Mouse (Mus musculus): ENCODE data around the gene Adam19. TPM values are rescaled to one million over a fixed set of nuclear protein-coding genes. Genes with fewer than 3 reads are reported as not detected.
"Not testable (repeated sequence)": the region's sequence is repeated elsewhere in the genome, so short reads cannot be mapped to it uniquely, and the experiment has no call there.

Adam19 gene
- polyA plus RNA-seq, 1 experiment from 2014 or later: 4.5 TPM

GRCm38 (mm10) chr11:46156945-46157344 is 101.2 kb downstream of the Adam19 start:
- Histone ChIP-seq H3K4me2 (ENCODE audit: low read length) (no peak overlapping the region), H3K4me1 (ENCODE audit: control insufficient read depth, insufficient read depth, low read length) (no peaks in the 10 kb centered on the region), H3K36me3 (ENCODE audit: control insufficient read depth, insufficient read depth, low read length) (no peaks in the 10 kb centered on the region), H3K27me3 (replicated peaks; ENCODE audit: control insufficient read depth, insufficient read depth, low read length) (no peaks in the 10 kb centered on the region), H3K27ac (ENCODE audit: low read depth, low read length) (no peak overlapping the region), H3K9ac (ENCODE audit: low read length) (no peak overlapping the region), H3K4me3 (ENCODE audit: low read depth, low read length) (no peak overlapping the region), H3K9me3 (replicated peaks; ENCODE audit: control insufficient read depth, low read length) (no peaks in the 10 kb centered on the region)
- ATAC-seq: no peak
- WGBS: 90% methylated on average over 8 of the region's 8 CpGs
- DNase-seq (ENCODE audit: low spot score): no peak

DNA sequence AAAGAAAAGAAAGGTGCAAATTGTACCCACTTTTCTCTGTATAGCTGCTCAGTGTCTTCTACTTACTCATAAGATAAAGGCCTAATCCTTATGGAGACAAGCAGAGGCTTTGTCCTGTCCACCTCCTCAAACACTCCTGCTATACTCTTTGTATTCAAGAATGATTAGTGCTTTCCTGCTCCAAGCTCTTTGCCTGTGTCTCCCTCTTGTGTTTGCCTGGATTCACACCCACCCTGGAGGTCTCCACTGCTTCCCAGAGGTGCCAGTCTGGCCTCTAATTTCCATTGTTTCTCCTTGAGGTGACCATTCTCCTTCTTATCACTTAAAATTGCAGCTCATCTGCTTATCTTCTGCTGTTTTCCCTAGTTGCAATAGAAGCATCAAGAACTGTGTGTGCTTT is 101.7 kb downstream of the Adam19 start:
- H3K27ac ChIP-seq (ENCODE audit: low read depth, low read length): no peak overlapping the region
- no peak for DNase-seq (ENCODE audit: low spot score)
- no peaks in the 10 kb centered on the region for H3K9me3 ChIP-seq (replicated peaks; ENCODE audit: control insufficient read depth, low read length)
- no peaks in the 10 kb centered on the region for H3K4me1 ChIP-seq (ENCODE audit: control insufficient read depth, insufficient read depth, low read length)
- no peak overlapping the region for H3K9ac ChIP-seq (ENCODE audit: low read length)
- no peaks in the 10 kb centered on the region for H3K36me3 ChIP-seq (ENCODE audit: control insufficient read depth, insufficient read depth, low read length)
- no peak overlapping the region for H3K4me2 ChIP-seq (ENCODE audit: low read length)
- H3K27me3 ChIP-seq (replicated peaks; ENCODE audit: control insufficient read depth, insufficient read depth, low read length): no peaks in the 10 kb centered on the region
- no peak overlapping the region for H3K4me3 ChIP-seq (ENCODE audit: low read depth, low read length)
- ATAC-seq: no peak

GRCm38 (mm10) chr11:46165866-46166585 is 110.2 kb downstream of the Adam19 start, which contains the start of gene Nipal4:
Nipal4 (minus strand) TSS chr11:46166508.
- WGBS: 1% methylated on average over 39 of the region's 40 CpGs
- ATAC-seq: peak; percentile 52; the same call in 1 of the 2 replicates
- peak within 1 kb of the TSS; percentile 87 for H3K4me2 ChIP-seq (ENCODE audit: low read length)

DNA sequence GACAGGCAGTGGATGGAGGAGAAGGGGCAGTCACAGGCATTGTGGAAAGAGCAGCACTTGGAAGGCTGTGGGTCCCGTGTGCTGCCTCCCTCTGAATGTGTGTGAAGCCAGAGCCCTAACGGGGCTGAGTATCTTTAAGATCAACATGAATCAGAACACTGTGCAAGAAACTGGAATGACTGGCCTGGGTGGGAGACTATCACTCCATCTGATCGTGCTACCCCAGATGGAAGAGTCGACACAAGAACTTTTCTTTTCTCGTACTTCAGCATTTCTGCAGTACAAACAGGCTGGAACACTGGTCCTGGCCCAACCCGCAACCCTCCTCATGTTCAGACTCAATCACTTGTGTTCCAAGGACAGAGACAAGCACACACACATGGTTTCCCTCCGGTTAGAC is 112.7 kb downstream of the Adam19 start:
- H3K4me1 ChIP-seq (ENCODE audit: control insufficient read depth, insufficient read depth, low read length): no peaks in the 10 kb centered on the region
- no peak overlapping the region for H3K27ac ChIP-seq (ENCODE audit: low read depth, low read length)
- no peak overlapping the region for H3K4me2 ChIP-seq (ENCODE audit: low read length)
- DNase-seq (ENCODE audit: low spot score): no peak
- no peak overlapping the region for H3K4me3 ChIP-seq (ENCODE audit: low read depth, low read length)
- H3K9me3 ChIP-seq (replicated peaks; ENCODE audit: control insufficient read depth, low read length): no peaks in the 10 kb centered on the region
- 91% methylated on average over 7 of the region's 7 CpGs for WGBS
- no peak for ATAC-seq
- no peak overlapping the region for H3K9ac ChIP-seq (ENCODE audit: low read length)
- peaks cover 9% of the 10 kb centered on the region; the same call in 1 of the 2 replicates for H3K27me3 ChIP-seq (replicated peaks; ENCODE audit: control insufficient read depth, insufficient read depth, low read length)
- H3K36me3 ChIP-seq (ENCODE audit: control insufficient read depth, insufficient read depth, low read length): no peaks in the 10 kb centered on the region

More at GRCm38 (mm10) chr11:46165866-46166585, 110.2 kb downstream of the Adam19 start, which contains the start of gene Nipal4:
- peak within 1 kb of the TSS; percentile 62 for H3K9ac ChIP-seq (ENCODE audit: low read length)
- peak within 1 kb of the TSS; percentile 42 for H3K4me3 ChIP-seq (ENCODE audit: low read depth, low read length)
- peaks cover 9% of the 10 kb centered on the region; the same call in 1 of the 2 replicates for H3K27me3 ChIP-seq (replicated peaks; ENCODE audit: control insufficient read depth, insufficient read depth, low read length)
- no peaks in the 10 kb centered on the region for H3K9me3 ChIP-seq (replicated peaks; ENCODE audit: control insufficient read depth, low read length)
- no peaks in the 10 kb centered on the region for H3K4me1 ChIP-seq (ENCODE audit: control insufficient read depth, insufficient read depth, low read length)
- DNase-seq (ENCODE audit: low spot score): peak; percentile 7
- no peak within 1 kb of the TSS for H3K27ac ChIP-seq (ENCODE audit: low read depth, low read length)
- no peaks in the 10 kb centered on the region for H3K36me3 ChIP-seq (ENCODE audit: control insufficient read depth, insufficient read depth, low read length)

DNA sequence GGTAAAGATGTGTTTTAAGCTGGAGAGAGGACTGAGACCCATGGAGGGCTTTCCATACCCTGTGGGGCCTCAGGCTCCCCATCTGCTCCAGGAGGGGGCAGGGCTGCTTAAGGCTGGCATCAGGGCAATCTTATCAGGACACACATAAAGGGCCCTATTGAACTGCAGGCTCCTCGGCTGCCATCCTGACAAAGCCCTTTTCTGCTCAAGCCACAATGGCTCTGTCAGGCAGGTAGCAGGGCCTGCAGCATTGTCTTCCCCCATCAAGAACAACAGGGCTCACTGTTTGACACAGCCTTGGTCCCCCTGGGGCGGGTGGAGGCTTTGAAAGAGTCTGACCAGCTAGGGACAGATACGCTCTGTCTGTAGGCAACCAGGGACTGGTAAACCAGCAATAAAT is 114.1 kb downstream of the Adam19 start:
- no peaks in the 10 kb centered on the region for H3K9me3 ChIP-seq (replicated peaks; ENCODE audit: control insufficient read depth, low read length)
- no peak overlapping the region for H3K9ac ChIP-seq (ENCODE audit: low read length)
- no peaks in the 10 kb centered on the region for H3K4me1 ChIP-seq (ENCODE audit: control insufficient read depth, insufficient read depth, low read length)
- WGBS: 20% methylated on average over 3 of the region's 3 CpGs
- no peak for ATAC-seq
- H3K36me3 ChIP-seq (ENCODE audit: control insufficient read depth, insufficient read depth, low read length): no peaks in the 10 kb centered on the region
- no peak overlapping the region for H3K4me2 ChIP-seq (ENCODE audit: low read length)
- DNase-seq (ENCODE audit: low spot score): no peak
- H3K4me3 ChIP-seq (ENCODE audit: low read depth, low read length): no peak overlapping the region
- no peak overlapping the region for H3K27ac ChIP-seq (ENCODE audit: low read depth, low read length)
- peaks cover 6% of the 10 kb centered on the region; the same call in 1 of the 2 replicates for H3K27me3 ChIP-seq (replicated peaks; ENCODE audit: control insufficient read depth, insufficient read depth, low read length)

DNA sequence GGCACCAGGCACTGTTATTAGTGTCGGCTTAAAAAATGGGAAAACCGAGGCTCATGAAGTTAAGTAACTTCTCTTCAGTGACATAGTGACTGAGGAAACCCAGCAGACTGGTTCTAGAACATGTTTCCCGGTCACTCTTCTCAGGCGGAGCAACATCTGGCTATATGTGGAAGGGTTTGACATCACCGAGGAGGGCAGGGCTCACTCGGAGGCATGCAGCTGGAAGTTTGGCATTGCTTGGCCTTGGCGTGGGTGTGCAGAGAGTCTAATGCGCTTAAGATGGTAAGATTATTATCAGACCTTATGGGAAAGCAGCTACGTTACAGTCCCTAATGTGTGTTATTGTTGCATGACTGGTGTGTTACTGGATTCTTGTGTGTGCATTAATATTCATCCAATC is 116.3 kb downstream of the Adam19 start:
- WGBS: 91% methylated on average over 9 of the region's 9 CpGs
- no peak overlapping the region for H3K4me3 ChIP-seq (ENCODE audit: low read depth, low read length)
- DNase-seq (ENCODE audit: low spot score): no peak
- H3K36me3 ChIP-seq (ENCODE audit: control insufficient read depth, insufficient read depth, low read length): no peaks in the 10 kb centered on the region
- no peak for ATAC-seq
- no peaks in the 10 kb centered on the region for H3K27me3 ChIP-seq (replicated peaks; ENCODE audit: control insufficient read depth, insufficient read depth, low read length)
- H3K9me3 ChIP-seq (replicated peaks; ENCODE audit: control insufficient read depth, low read length): no peaks in the 10 kb centered on the region
- no peak overlapping the region for H3K27ac ChIP-seq (ENCODE audit: low read depth, low read length)
- H3K4me1 ChIP-seq (ENCODE audit: control insufficient read depth, insufficient read depth, low read length): no peaks in the 10 kb centered on the region
- H3K9ac ChIP-seq (ENCODE audit: low read length): no peak overlapping the region
- no peak overlapping the region for H3K4me2 ChIP-seq (ENCODE audit: low read length)

GRCm38 (mm10) chr11:46176155-46176554 is 120.4 kb downstream of the Adam19 start:
- no peaks in the 10 kb centered on the region for H3K9me3 ChIP-seq (replicated peaks; ENCODE audit: control insufficient read depth, low read length)
- no peak overlapping the region for H3K9ac ChIP-seq (ENCODE audit: low read length)
- H3K27me3 ChIP-seq (replicated peaks; ENCODE audit: control insufficient read depth, insufficient read depth, low read length): no peaks in the 10 kb centered on the region
- no peaks in the 10 kb centered on the region for H3K36me3 ChIP-seq (ENCODE audit: control insufficient read depth, insufficient read depth, low read length)
- H3K4me1 ChIP-seq (ENCODE audit: control insufficient read depth, insufficient read depth, low read length): no peaks in the 10 kb centered on the region
- no peak overlapping the region for H3K4me2 ChIP-seq (ENCODE audit: low read length)
- 97% methylated on average over 6 of the region's 6 CpGs for WGBS
- DNase-seq (ENCODE audit: low spot score) (no peak), ATAC-seq (no peak)
- H3K27ac ChIP-seq (ENCODE audit: low read depth, low read length): no peak overlapping the region
- H3K4me3 ChIP-seq (ENCODE audit: low read depth, low read length): no peak overlapping the region

GRCm38 (mm10) chr11:46177246-46178043 is 121.7 kb downstream of the Adam19 start:
- ATAC-seq: no peak
- no peak overlapping the region for H3K4me2 ChIP-seq (ENCODE audit: low read length)
- 69% methylated on average over 10 of the region's 10 CpGs for WGBS

DNA sequence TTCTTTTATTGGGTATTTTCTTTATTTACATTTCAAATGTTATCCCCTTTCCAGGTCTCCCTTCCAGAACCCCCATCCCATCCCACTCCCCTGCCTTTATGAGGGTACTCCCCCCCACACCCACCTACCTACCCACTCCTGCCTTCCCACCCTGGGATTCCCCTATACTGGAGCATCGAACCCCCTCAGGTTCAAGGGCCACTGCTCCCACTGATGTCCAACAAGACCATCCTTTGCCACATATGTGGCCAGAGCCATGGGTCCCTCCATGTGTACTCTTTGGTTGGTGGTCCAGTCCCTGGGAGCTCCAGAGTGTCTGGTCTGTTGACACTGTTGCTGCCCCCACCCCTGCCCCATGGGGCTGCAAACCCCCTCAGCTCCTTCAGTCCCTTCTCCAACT is 126.2 kb downstream of the Adam19 start:
- H3K4me1 ChIP-seq (ENCODE audit: control insufficient read depth, insufficient read depth, low read length); ATAC-seq: not testable (repeated sequence)
- WGBS: 96% methylated on average over 1 of the region's 1 CpGs

More at GRCm38 (mm10) chr11:46177246-46178043, 121.7 kb downstream of the Adam19 start:
- Histone ChIP-seq H3K9ac (ENCODE audit: low read length) (no peak overlapping the region), H3K4me1 (ENCODE audit: control insufficient read depth, insufficient read depth, low read length) (no peaks in the 10 kb centered on the region), H3K36me3 (ENCODE audit: control insufficient read depth, insufficient read depth, low read length) (no peaks in the 10 kb centered on the region), H3K4me3 (ENCODE audit: low read depth, low read length) (no peak overlapping the region), H3K27ac (ENCODE audit: low read depth, low read length) (no peak overlapping the region), H3K9me3 (replicated peaks; ENCODE audit: control insufficient read depth, low read length) (no peaks in the 10 kb centered on the region), H3K27me3 (replicated peaks; ENCODE audit: control insufficient read depth, insufficient read depth, low read length) (no peaks in the 10 kb centered on the region)
- no peak for DNase-seq (ENCODE audit: low spot score)

More for the DNA sequence above, 126.2 kb downstream of the Adam19 start:
- H3K36me3 ChIP-seq (ENCODE audit: control insufficient read depth, insufficient read depth, low read length); H3K4me3 ChIP-seq (ENCODE audit: low read depth, low read length); H3K9ac ChIP-seq (ENCODE audit: low read length); H3K4me2 ChIP-seq (ENCODE audit: low read length); H3K27ac ChIP-seq (ENCODE audit: low read depth, low read length); H3K9me3 ChIP-seq (replicated peaks; ENCODE audit: control insufficient read depth, low read length); H3K27me3 ChIP-seq (replicated peaks; ENCODE audit: control insufficient read depth, insufficient read depth, low read length); DNase-seq (ENCODE audit: low spot score): not testable (repeated sequence)
